Mouse (Mus musculus): ENCODE measurements around the gene Pip5k1b. TPM values are rescaled to one million over a fixed set of nuclear protein-coding genes. Genes with fewer than 3 reads are reported as not detected.

Gene Pip5k1b
- polyA plus RNA-seq, 1 experiment from 2014 or later = 3.4 TPM

GRCm38 (mm10) chr19:24427258-24427657 lies 128.4 kb downstream of the Pip5k1b start:
- H3K4me2 ChIP-seq = no peak overlapping the region
- no peak overlapping the region for H3K27ac ChIP-seq
- H3K36me3 ChIP-seq = no peaks in the 10 kb centered on the region
- no peak overlapping the region for H3K4me3 ChIP-seq
- H3K4me1 ChIP-seq = no peaks in the 10 kb centered on the region
- H3K27me3 ChIP-seq = no peaks in the 10 kb centered on the region
- WGBS = 36% methylated on average over 4 of the region's 4 CpGs
- no peak overlapping the region for H3K9ac ChIP-seq
- no peaks in the 10 kb centered on the region for H3K9me3 ChIP-seq
- no peak for ATAC-seq (ENCODE audit: borderline replicate concordance, extremely low read depth, low FRiP score, low TSS enrichment)

- Histone ChIP-seq H3K27me3 (no peaks in the 10 kb centered on the region), H3K4me2 (no peak overlapping the region), H3K9ac (no peak overlapping the region), H3K27ac (no peak overlapping the region), H3K4me1 (no peaks in the 10 kb centered on the region), H3K4me3 (no peak overlapping the region), H3K36me3 (no peaks in the 10 kb centered on the region), H3K9me3 (no peaks in the 10 kb centered on the region)
- WGBS = 54% methylated on average over 7 of the region's 7 CpGs
- no peak for ATAC-seq (ENCODE audit: borderline replicate concordance, extremely low read depth, low FRiP score, low TSS enrichment)
Observed at GRCm38 (mm10) chr19:24426759-24427181, 128.9 kb downstream of the Pip5k1b start.

- no peaks in the 10 kb centered on the region for H3K9me3 ChIP-seq
- no peak overlapping the region for H3K27ac ChIP-seq
- H3K4me2 ChIP-seq = no peak overlapping the region
- no peaks in the 10 kb centered on the region for H3K4me1 ChIP-seq
- no peaks in the 10 kb centered on the region for H3K36me3 ChIP-seq
- H3K4me3 ChIP-seq = no peak overlapping the region
- WGBS = 52% methylated on average over 3 of the region's 3 CpGs
- ATAC-seq (ENCODE audit: borderline replicate concordance, extremely low read depth, low FRiP score, low TSS enrichment) = no peak
- no peaks in the 10 kb centered on the region for H3K27me3 ChIP-seq
- no peak overlapping the region for H3K9ac ChIP-seq
Observed at GRCm38 (mm10) chr19:24418030-24418429, 137.6 kb downstream of the Pip5k1b start.

- H3K4me2 ChIP-seq = no peak overlapping the region
- no peak overlapping the region for H3K4me3 ChIP-seq
- no peaks in the 10 kb centered on the region for H3K9me3 ChIP-seq
- H3K27me3 ChIP-seq = no peaks in the 10 kb centered on the region
- H3K9ac ChIP-seq = no peak overlapping the region
- ATAC-seq (ENCODE audit: borderline replicate concordance, extremely low read depth, low FRiP score, low TSS enrichment) = no peak
- H3K36me3 ChIP-seq = no peaks in the 10 kb centered on the region
- no peak overlapping the region for H3K27ac ChIP-seq
- no peaks in the 10 kb centered on the region for H3K4me1 ChIP-seq
- 81% methylated on average over 3 of the region's 3 CpGs for WGBS
Observed at GRCm38 (mm10) chr19:24417659-24418004, 138.0 kb downstream of the Pip5k1b start.

- Histone ChIP-seq H3K9ac (no peak overlapping the region), H3K4me3 (no peak overlapping the region), H3K4me2 (no peak overlapping the region), H3K4me1 (no peaks in the 10 kb centered on the region), H3K27ac (no peak overlapping the region), H3K36me3 (no peaks in the 10 kb centered on the region), H3K27me3 (no peaks in the 10 kb centered on the region), H3K9me3 (no peaks in the 10 kb centered on the region)
- 75% methylated on average over 9 of the region's 9 CpGs for WGBS
- ATAC-seq (ENCODE audit: borderline replicate concordance, extremely low read depth, low FRiP score, low TSS enrichment) = no peak
Observed at GRCm38 (mm10) chr19:24416975-24417658, 138.6 kb downstream of the Pip5k1b start.

- WGBS = 47% methylated on average over 8 of the region's 8 CpGs
- no peaks in the 10 kb centered on the region for H3K9me3 ChIP-seq
- no peaks in the 10 kb centered on the region for H3K27me3 ChIP-seq
- ATAC-seq (ENCODE audit: borderline replicate concordance, extremely low read depth, low FRiP score, low TSS enrichment) = no peak
- no peaks in the 10 kb centered on the region for H3K4me1 ChIP-seq
- H3K9ac ChIP-seq = no peak overlapping the region
- H3K36me3 ChIP-seq = no peaks in the 10 kb centered on the region
- H3K4me2 ChIP-seq = no peak overlapping the region
- no peak overlapping the region for H3K27ac ChIP-seq
- no peak overlapping the region for H3K4me3 ChIP-seq
Observed at GRCm38 (mm10) chr19:24415778-24416621, 139.7 kb downstream of the Pip5k1b start.

- WGBS = 82% methylated on average over 11 of the region's 11 CpGs
- ATAC-seq (ENCODE audit: borderline replicate concordance, extremely low read depth, low FRiP score, low TSS enrichment) = no peak
- H3K4me3 ChIP-seq = no peak overlapping the region
- no peak overlapping the region for H3K4me2 ChIP-seq
- no peak overlapping the region for H3K27ac ChIP-seq
- H3K36me3 ChIP-seq = no peaks in the 10 kb centered on the region
- H3K9ac ChIP-seq = no peak overlapping the region
- no peaks in the 10 kb centered on the region for H3K9me3 ChIP-seq
- H3K27me3 ChIP-seq = no peaks in the 10 kb centered on the region
- no peaks in the 10 kb centered on the region for H3K4me1 ChIP-seq
Observed at GRCm38 (mm10) chr19:24408863-24409564, 146.7 kb downstream of the Pip5k1b start.

GRCm38 (mm10) chr19:24404716-24405115 lies 151.0 kb downstream of the Pip5k1b start:
- H3K9ac ChIP-seq = no peak overlapping the region
- no peak overlapping the region for H3K4me2 ChIP-seq
- no peak for ATAC-seq (ENCODE audit: borderline replicate concordance, extremely low read depth, low FRiP score, low TSS enrichment)
- no peak overlapping the region for H3K27ac ChIP-seq
- H3K36me3 ChIP-seq = no peaks in the 10 kb centered on the region
- H3K4me1 ChIP-seq = no peaks in the 10 kb centered on the region
- H3K9me3 ChIP-seq = no peaks in the 10 kb centered on the region
- no peak overlapping the region for H3K4me3 ChIP-seq
- H3K27me3 ChIP-seq = no peaks in the 10 kb centered on the region
- WGBS = 81% methylated on average over 3 of the region's 3 CpGs

- H3K4me2 ChIP-seq = no peak overlapping the region
- ATAC-seq (ENCODE audit: borderline replicate concordance, extremely low read depth, low FRiP score, low TSS enrichment) = no peak
- WGBS = 86% methylated on average over 6 of the region's 6 CpGs
Observed at GRCm38 (mm10) chr19:24403245-24403644, 152.4 kb downstream of the Pip5k1b start.

GRCm38 (mm10) chr19:24393920-24394319 lies 161.8 kb downstream of the Pip5k1b start:
- no peak overlapping the region for H3K9ac ChIP-seq
- no peaks in the 10 kb centered on the region for H3K36me3 ChIP-seq
- 73% methylated on average over 2 of the region's 2 CpGs for WGBS
- no peak overlapping the region for H3K27ac ChIP-seq
- no peak overlapping the region for H3K4me2 ChIP-seq
- ATAC-seq (ENCODE audit: borderline replicate concordance, extremely low read depth, low FRiP score, low TSS enrichment) = no peak
- no peaks in the 10 kb centered on the region for H3K9me3 ChIP-seq
- H3K4me1 ChIP-seq = no peaks in the 10 kb centered on the region
- no peak overlapping the region for H3K4me3 ChIP-seq
- no peaks in the 10 kb centered on the region for H3K27me3 ChIP-seq

More at GRCm38 (mm10) chr19:24403245-24403644, 152.4 kb downstream of the Pip5k1b start:
- no peaks in the 10 kb centered on the region for H3K9me3 ChIP-seq
- H3K36me3 ChIP-seq = no peaks in the 10 kb centered on the region
- no peaks in the 10 kb centered on the region for H3K4me1 ChIP-seq
- H3K27me3 ChIP-seq = no peaks in the 10 kb centered on the region
- H3K9ac ChIP-seq = no peak overlapping the region
- no peak overlapping the region for H3K4me3 ChIP-seq
- H3K27ac ChIP-seq = no peak overlapping the region

GRCm38 (mm10) chr19:24391519-24392251 lies 164.0 kb downstream of the Pip5k1b start:
- Histone ChIP-seq H3K9ac (no peak overlapping the region), H3K27ac (no peak overlapping the region), H3K36me3 (no peaks in the 10 kb centered on the region), H3K4me2 (no peak overlapping the region), H3K27me3 (no peaks in the 10 kb centered on the region), H3K4me1 (no peaks in the 10 kb centered on the region), H3K9me3 (no peaks in the 10 kb centered on the region), H3K4me3 (no peak overlapping the region)
- ATAC-seq (ENCODE audit: borderline replicate concordance, extremely low read depth, low FRiP score, low TSS enrichment) = no peak
- WGBS = 53% methylated on average over 9 of the region's 9 CpGs
